Mouse (Mus musculus) cerebellum, adult 2 months (tissue): ENCODE results near the gene Slc16a3.

Experiments used
- CTCF ChIP-seq: fragments of 200-500 bp; IDR thresholded peaks from 2 replicates; pipeline ENCODE4 v1.5.1; 2011; ENCODE audit warnings: low read depth, mild to moderate bottlenecking, control low read depth, low read length, moderate library complexity, borderline replicate concordance; ENCODE audit not compliant: insufficient read depth
- POLR2A ChIP-seq: fragments of 200-500 bp; IDR thresholded peaks from 2 replicates; pipeline ENCODE4 v1.6.1; 2011; ENCODE audit warnings: low read length, control low read depth, borderline replicate concordance; ENCODE audit not compliant: insufficient read depth

- TF ChIP-seq CTCF (no peak), POLR2A (no peak)
Measured at GRCm38 (mm10) chr11:121004281-121004680, 56.0 kb downstream of the Slc16a3 start.
